Mouse (Mus musculus): ENCODE measurements around the gene Olfr156. TPM values are rescaled to one million over a fixed set of nuclear protein-coding genes. Genes with fewer than 3 reads are reported as not detected.
A peak's percentile ranks its signal among the peaks of the same experiment; 100 is the strongest.
"Not testable (repeated sequence)": the region's sequence is repeated elsewhere in the genome, so short reads cannot be mapped to it uniquely, and the experiment has no call there.

The Olfr156 gene
- not detected for total RNA-seq (2021)

DNA sequence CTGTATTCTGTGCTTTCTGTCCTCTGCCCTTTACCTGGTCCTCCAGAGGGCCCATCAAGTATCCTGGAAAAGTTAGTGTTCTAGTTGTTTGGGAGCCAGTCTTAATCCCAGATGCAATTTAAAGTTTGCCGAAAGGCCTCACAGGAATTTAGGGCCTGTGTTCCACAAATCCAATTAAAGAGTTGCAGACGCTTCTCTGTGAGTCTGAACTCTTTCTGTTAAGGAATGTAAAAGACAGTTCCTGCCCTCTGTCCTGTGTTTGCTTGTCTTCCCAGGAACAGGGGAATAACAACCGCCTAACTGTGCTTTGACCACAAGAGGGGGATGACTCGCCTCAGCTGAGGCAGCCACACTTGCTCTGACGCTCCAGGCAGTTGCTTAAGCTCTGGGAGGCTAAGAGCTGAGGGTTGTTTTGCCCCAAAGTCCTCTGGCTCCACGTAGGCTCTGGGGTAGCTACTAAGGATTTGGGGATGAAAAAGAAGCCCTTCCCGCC, at the start of gene Olfr156:
TSS of gene Olfr156 (minus strand) at position 51 of the 493 bp plus-strand sequence.
- intact Hi-C loops (cut with DNase I), result no loop called here
- DNase-seq (ENCODE audit: low spot score), result no peak

DNA sequence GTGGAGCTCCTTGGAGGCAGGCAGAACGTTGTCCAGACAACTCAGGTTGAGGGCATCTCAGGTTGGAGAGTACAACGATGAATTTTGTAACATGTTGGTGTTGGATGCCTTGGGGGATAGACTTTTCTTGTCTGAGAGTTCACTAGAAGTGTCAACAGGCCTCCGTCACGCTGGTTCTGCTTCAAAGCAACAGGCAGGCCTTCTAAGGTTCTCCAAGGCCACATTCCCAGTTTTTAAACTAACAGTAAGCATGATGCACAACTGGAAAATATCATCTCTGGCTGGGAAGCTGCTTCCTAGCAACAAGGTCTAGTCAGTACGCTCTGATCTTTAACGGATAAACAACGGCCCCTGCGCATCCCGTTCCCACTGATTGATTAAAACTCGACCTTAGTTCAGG, 46.1 kb upstream of the Olfr156 start:
- intact Hi-C loops (cut with DNase I), result no loop called here

DNA sequence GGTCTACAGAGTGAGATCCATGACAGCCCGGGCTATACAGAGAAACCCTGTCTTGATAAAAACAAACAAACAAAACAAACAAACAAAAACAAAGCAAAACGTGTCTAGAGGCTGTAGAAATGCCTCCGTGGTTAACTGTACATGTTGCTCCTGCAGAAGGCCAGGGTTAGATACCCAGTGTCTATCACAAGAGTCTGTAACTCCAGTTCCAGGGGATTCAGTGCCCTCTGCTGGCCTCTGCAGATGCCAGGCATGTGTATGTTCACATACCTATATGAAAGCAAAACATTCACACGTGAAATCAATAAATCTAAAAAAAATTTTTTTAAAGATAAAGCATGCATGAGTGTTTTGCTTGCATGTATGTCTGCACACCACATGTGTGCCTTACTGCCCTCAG, 39.6 kb upstream of the Olfr156 start:
- intact Hi-C loops (cut with DNase I), result loop anchor here (5.0 kb wide), 1 partner anchor 236 kb away; no protein-coding TSS in a partner anchor
- DNase-seq (ENCODE audit: low spot score), result no peak

More for the DNA sequence above, 46.1 kb upstream of the Olfr156 start:
- no peak for DNase-seq (ENCODE audit: low spot score)

GRCm38 (mm10) chr4:43860744-43861519, 37.2 kb upstream of the Olfr156 start:
- peak; percentile 18 for DNase-seq (ENCODE audit: low spot score)
- intact Hi-C loops (cut with DNase I), result loop anchor here (1.0 to 5.0 kb wide), 4 partner anchors 98 to 234 kb away; no protein-coding TSS in a partner anchor

DNA sequence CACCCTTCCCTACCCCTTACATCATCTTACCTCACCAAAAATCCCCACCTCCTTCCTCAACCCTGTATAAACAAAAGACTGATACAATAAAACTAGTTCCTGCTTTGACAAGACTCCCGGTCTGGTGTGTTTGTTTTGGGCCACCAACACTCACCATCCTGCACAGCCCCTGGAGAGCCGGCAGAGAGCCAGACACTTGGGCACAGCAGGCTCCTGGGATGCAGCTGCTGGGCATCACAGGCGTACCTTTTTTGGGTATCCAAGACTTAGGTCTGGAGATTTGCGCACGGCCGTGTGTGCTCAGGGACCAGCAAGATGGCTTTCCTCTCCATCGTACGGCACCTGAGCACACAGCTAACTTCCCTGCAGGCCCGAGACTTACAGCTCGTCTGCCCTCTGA, 36.2 kb upstream of the Olfr156 start:
- DNase-seq (ENCODE audit: low spot score), result no peak
- intact Hi-C loops (cut with DNase I), result loop anchor here (2.0 to 5.0 kb wide), 2 partner anchors 137 to 233 kb away; no protein-coding TSS in a partner anchor

GRCm38 (mm10) chr4:43854101-43854500, 30.4 kb upstream of the Olfr156 start:
- no peak for DNase-seq (ENCODE audit: low spot score)
- intact Hi-C loops (cut with DNase I), result no loop called here

DNA sequence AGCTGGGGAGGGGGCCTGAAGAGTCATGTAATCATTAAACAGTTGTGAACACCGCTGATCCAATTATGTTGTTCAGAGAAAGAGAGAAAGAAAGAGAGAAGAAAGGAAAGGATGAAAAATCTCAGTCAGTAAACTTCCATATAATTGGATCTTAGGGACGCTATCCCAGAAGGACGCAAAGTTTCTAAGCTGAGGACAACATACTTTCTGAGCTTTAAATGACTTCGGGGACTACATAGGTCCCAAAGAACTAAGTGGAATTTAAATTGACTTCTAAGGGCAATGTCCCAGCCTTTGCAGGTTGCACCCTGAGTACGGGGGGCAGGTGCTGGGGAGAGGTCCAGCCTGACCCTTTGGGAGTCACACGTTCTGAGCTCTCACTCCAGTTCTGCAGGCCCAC, 27.6 kb upstream of the Olfr156 start, which contains the start of gene Olfr155:
TSS of gene Olfr155 (plus strand) at position 301 of the 400 bp plus-strand sequence.
- no peak for DNase-seq (ENCODE audit: low spot score)
- intact Hi-C loops (cut with DNase I), result no loop called here

DNA sequence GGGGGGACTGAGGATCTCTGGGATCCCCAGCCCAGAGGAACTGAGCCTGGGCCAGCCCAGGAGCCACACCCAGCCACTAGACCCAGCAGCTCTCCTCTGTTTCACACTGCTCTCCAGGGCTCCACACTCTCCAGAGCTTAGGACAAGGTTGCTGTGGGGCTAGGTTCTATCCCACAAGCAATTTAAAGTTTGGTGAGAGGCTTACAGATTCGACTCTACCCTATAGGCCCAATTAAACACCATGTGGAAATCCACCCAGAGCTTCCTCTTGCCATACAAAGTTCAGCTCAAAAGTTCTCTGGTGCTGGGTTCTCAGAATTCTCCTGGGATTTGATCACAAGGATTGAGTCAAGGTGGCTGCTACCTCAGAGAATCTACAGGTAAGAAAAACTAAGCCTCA, 16.4 kb upstream of the Olfr156 start, which contains the start of gene Olfr157:
TSS of gene Olfr157 (minus strand) at position 101 of the 400 bp plus-strand sequence.
- intact Hi-C loops (cut with DNase I), result no loop called here
- DNase-seq (ENCODE audit: low spot score), result no peak

GRCm38 (mm10) chr4:43838326-43838725, 14.6 kb upstream of the Olfr156 start:
- intact Hi-C loops (cut with DNase I), result no loop called here
- no peak for DNase-seq (ENCODE audit: low spot score)

- intact Hi-C loops (cut with DNase I), result no loop called here
- no peak for DNase-seq (ENCODE audit: low spot score)
These were observed 11.1 kb upstream of the Olfr156 start for GRCm38 (mm10) chr4:43834749-43835148.

DNA sequence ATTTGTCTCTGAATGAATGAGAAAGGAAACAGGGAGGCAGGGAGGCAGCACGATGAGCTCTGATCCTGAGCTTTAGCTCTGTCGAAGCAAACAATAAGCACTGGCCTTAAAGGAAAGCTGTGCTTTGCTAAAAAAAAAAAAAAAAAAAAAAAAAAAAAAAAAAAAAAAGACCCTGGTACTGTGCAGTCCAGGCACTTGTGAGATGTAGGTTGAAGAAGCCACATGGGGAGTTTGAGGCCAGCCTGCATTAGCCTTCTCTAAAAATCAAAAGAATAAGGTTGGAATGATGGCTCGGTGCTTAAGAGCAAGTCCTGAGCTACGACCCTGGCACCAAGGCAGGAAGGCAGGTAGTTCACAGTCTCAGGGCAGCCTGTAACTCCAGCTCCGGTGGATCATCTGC, 10.1 kb upstream of the Olfr156 start:
- no peak for DNase-seq (ENCODE audit: low spot score)
- intact Hi-C loops (cut with DNase I), result no loop called here

DNA sequence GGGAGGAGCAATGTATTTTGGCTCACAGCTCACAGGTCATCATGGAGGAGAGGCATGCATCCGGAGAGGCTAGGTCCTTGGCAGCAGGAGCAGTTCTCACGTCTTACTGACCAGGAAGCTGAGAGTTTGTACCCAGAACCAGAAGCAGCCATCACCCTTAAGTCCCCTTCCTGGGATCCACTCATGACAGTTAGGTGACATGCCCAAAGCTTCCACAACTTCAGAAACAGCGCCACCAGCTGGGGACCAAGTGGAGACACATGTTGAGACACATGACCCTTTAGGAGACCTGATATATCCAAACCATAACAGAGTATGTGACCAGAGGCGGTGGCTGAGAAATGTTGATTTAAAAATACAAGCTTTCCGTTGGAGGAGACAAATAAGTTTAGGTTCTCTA, 8.3 kb upstream of the Olfr156 start:
- intact Hi-C loops (cut with DNase I), result no loop called here
- DNase-seq (ENCODE audit: low spot score), result no peak

DNA sequence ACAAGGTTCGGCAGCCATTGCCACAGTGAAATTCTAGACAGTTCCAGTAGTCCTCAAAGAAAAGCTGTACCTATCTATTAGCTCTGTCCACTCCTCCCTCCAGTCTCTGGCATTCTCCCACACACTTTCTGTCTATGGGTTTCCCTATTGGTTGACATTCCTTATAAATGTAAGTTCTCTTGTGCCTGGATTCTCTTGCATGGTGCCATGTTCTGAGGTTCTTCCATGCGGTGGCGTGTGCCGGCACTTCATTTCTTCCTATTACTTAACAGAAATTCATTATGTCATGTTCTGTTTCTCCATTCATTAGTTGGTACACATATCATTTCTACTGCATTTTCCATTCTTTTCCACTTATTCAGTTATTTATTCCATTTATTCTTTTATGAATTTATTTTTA, 5.1 kb upstream of the Olfr156 start:
- intact Hi-C loops (cut with DNase I), result no loop called here
- DNase-seq (ENCODE audit: low spot score), result no peak

- intact Hi-C loops (cut with DNase I), result no loop called here
- DNase-seq (ENCODE audit: low spot score), result no peak
These were observed 672 bp downstream of the Olfr156 start for GRCm38 (mm10) chr4:43822896-43823550.

GRCm38 (mm10) chr4:43798936-43799335, 24.8 kb downstream of the Olfr156 start:
- no peak for DNase-seq (ENCODE audit: low spot score)
- intact Hi-C loops (cut with DNase I), result no loop called here

DNA sequence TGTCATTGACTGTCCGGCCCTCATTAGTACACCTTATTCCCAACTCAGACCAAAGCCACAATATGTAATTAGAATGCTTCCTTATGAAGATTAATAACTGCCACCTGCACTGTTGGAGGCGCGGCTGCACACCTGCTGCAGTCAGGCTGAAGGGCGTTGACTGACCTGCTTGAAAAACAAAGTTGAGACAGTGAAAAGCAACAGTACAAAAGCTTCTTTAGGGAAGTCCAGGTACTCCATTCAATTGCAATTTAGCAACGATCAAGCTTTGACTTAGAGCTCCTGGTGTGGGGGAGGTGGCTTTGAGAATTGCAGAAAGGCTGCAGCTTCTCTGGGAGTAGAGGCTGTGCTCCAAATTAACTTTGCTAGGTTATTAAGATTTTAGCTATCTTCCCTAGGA, 27.9 kb downstream of the Olfr156 start:
- intact Hi-C loops (cut with DNase I); DNase-seq (ENCODE audit: low spot score): not testable (repeated sequence)

- no peak for DNase-seq (ENCODE audit: low spot score)
- intact Hi-C loops (cut with DNase I), result no loop called here
These were observed 28.4 kb downstream of the Olfr156 start for GRCm38 (mm10) chr4:43795296-43795695.

DNA sequence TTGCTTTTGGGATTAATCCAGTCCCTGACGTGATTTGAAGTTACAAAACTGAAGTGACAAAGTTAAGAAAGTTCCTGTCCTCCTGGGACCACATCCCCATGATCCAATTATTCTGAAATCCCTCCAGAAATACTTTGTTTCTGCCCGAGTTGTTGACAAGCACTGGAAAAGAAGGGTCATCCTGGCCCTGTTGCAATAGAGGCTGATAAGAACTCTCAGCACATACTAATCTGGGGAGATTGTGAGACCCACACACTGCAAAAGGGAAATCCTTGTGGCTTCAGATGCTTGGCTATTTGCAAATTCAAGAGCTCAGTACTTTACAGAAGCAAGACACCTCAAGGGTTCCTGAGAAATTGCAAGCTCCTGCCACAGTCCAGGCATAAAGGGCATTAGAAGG, 51.4 kb downstream of the Olfr156 start:
- intact Hi-C loops (cut with DNase I), result no loop called here
- no peak for DNase-seq (ENCODE audit: low spot score)

GRCm38 (mm10) chr4:43771626-43772025, 52.1 kb downstream of the Olfr156 start:
- no peak for DNase-seq (ENCODE audit: low spot score)
- intact Hi-C loops (cut with DNase I), result no loop called here

DNA sequence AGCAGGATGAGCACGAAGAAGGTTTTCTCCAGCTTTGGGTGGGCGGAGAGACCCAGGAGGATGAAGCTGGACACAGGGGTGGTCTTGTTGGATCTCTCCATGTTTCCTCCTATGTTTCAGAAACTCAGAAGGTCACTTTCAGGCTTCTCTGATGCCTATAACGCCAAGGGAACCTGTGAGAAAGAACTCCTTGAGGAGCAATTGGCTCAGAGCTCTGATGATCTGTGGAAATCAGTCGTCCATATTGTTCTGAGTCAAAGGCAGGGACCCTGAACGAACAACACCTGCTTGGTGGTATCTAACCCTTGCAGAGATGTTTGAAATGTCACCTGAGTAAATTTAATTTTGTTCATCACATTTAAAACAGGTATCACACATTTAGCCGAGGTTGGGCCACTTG, 52.8 kb downstream of the Olfr156 start, which contains the start of gene Olfr159:
TSS of gene Olfr159 (minus strand) at position 101 of the 400 bp plus-strand sequence.
- no peak for DNase-seq (ENCODE audit: low spot score)
- intact Hi-C loops (cut with DNase I), result no loop called here
